Comparison of ENCODE assay signal across 28 mouse cellular contexts in genomic region chr1:34135535-34135934, GRCm38 (mm10).
DNase-seq lines count a peak whose midpoint lies in the region; ATAC-seq and TF ChIP-seq lines count a peak whose summit lies in the region.
"Had no signal": no experiment of that assay in that cellular context is flagged by ENCODE, and none has a peak within 500 bp of the region (broad histone marks: within the 10 kb centered on the region; RNA-seq: fewer than 3 reads in every experiment).

No protein-coding gene starts in this region.

- peaks cover 3% of the 10 kb centered on the region; the same call in 1 of the 2 replicates for H3K36me3 ChIP-seq in intestine, postnatal 0 days (ENCODE audit: control insufficient read depth, insufficient read depth)
- no peaks in the 10 kb centered on the region for H3K36me3 ChIP-seq in kidney, postnatal 0 days (ENCODE audit: insufficient read depth, low read length)
- H3K36me3 ChIP-seq: embryonic facial prominence, embryonic 10.5 days; embryonic facial prominence, embryonic 15.5 days; limb, embryonic 13.5 days; liver, embryonic 13.5 days; midbrain, embryonic 15.5 days; stomach, embryonic 15.5 days had no signal

- H3K27me3 ChIP-seq in intestine, postnatal 0 days (replicated peaks; ENCODE audit: control insufficient read depth, insufficient read depth, low read length): no peaks in the 10 kb centered on the region
- H3K27me3 ChIP-seq in kidney, postnatal 0 days (ENCODE audit: insufficient read depth, low read length): no peaks in the 10 kb centered on the region
- H3K27me3 ChIP-seq: embryonic facial prominence, embryonic 15.5 days; forebrain, embryonic 12.5 days; heart, embryonic 12.5 days; limb, embryonic 13.5 days; liver, embryonic 13.5 days; midbrain, embryonic 15.5 days; stomach, embryonic 15.5 days had no signal

- WGBS in intestine, postnatal 0 days: 69% methylated on average over 3 of the region's 3 CpGs
- WGBS in kidney, postnatal 0 days: 47% methylated on average over 3 of the region's 3 CpGs

- no peak overlapping the region for H3K4me2 ChIP-seq in intestine, postnatal 0 days (replicated peaks; ENCODE audit: low read depth)
- H3K4me2 ChIP-seq in kidney, postnatal 0 days (ENCODE audit: low read length): no peak overlapping the region
- H3K4me2 ChIP-seq: embryonic facial prominence, embryonic 15.5 days; forebrain, embryonic 12.5 days; heart, embryonic 12.5 days; hindbrain, embryonic 14.5 days; limb, embryonic 13.5 days; liver, embryonic 13.5 days; midbrain, embryonic 15.5 days; stomach, embryonic 15.5 days had no signal

- no peak overlapping the region for H3K9ac ChIP-seq in intestine, postnatal 0 days (ENCODE audit: low read depth, low read length)
- H3K9ac ChIP-seq in kidney, postnatal 0 days (ENCODE audit: low read depth, low read length): no peak overlapping the region
- H3K9ac ChIP-seq: embryonic facial prominence, embryonic 15.5 days; forebrain, embryonic 12.5 days; forebrain, postnatal 0 days; heart, embryonic 12.5 days; hindbrain, embryonic 14.5 days; limb, embryonic 13.5 days; liver, embryonic 13.5 days; midbrain, embryonic 15.5 days; stomach, embryonic 15.5 days had no signal

- TF ChIP-seq CTCF in intestine, postnatal 0 days (IDR thresholded peaks at IDR 0.05; ENCODE audit: low read depth): no peak
- TF ChIP-seq CTCF in kidney, postnatal 0 days (IDR thresholded peaks at IDR 0.05; ENCODE audit: low read depth): no peak

- peak; percentile 61 to 74 for DNase-seq in kidney, adult 8-10 months
- peak; percentile 45 for DNase-seq in kidney, postnatal 0 days (ENCODE audit: low spot score)
- DNase-seq in kidney, postnatal 4 days: peak; percentile 39 to 60
- no peak for DNase-seq in urinary bladder, postnatal 25 days (ENCODE audit: low spot score)
- no peak for DNase-seq in spleen, postnatal 10 days (ENCODE audit: low spot score in 2 of 2)
- no peak for DNase-seq in Muller cell, postnatal 12 days (ENCODE audit: inconsistent ontology term)
- DNase-seq: adrenal gland, postnatal 36 days; cerebellum, adult 18-20 months; cerebellum, postnatal 14 days; forebrain, postnatal 0 days; heart, adult 2 months; liver, embryonic 13.5 days; lung, adult 2 months; lung, postnatal 14 days; right cerebral cortex, postnatal 4 days had no signal

- peak overlapping the region; percentile 50 for H3K27ac ChIP-seq in intestine, postnatal 0 days (ENCODE audit: low read depth, low read length)
- H3K27ac ChIP-seq in kidney, postnatal 0 days: no peak overlapping the region; the same call in 1 of the 2 replicates
- H3K27ac ChIP-seq: embryonic facial prominence, embryonic 10.5 days; embryonic facial prominence, embryonic 15.5 days; forebrain, embryonic 12.5 days; heart, adult 2 months; hindbrain, embryonic 14.5 days; layer of hippocampus, adult 2 months; liver, embryonic 13.5 days; midbrain, embryonic 10.5 days; midbrain, embryonic 15.5 days; stomach, embryonic 15.5 days had no signal

- no peak overlapping the region for H3K4me3 ChIP-seq in intestine, postnatal 0 days (ENCODE audit: low read depth, low read length)
- H3K4me3 ChIP-seq in kidney, postnatal 0 days (replicated peaks; ENCODE audit: low read depth, low read length): no peak overlapping the region
- H3K4me3 ChIP-seq: embryonic facial prominence, embryonic 10.5 days; embryonic facial prominence, embryonic 15.5 days; forebrain, embryonic 12.5 days; heart, adult 2 months; heart, embryonic 12.5 days; layer of hippocampus, adult 2 months; limb, embryonic 13.5 days; liver, embryonic 13.5 days; midbrain, embryonic 10.5 days; midbrain, embryonic 15.5 days; stomach, embryonic 15.5 days had no signal

- peak; percentile 74 for ATAC-seq in intestine, postnatal 0 days
- ATAC-seq in kidney, postnatal 0 days (replicated peaks; ENCODE audit: low FRiP score, low read depth): peak; percentile 68; the same call in 1 of the 2 replicates
- ATAC-seq: CD4-positive, CD25-positive, alpha-beta regulatory T cell, adult 4 months; forebrain, postnatal 0 days; inflammation-experienced regulatory T-cells, adult 6 months; midbrain, embryonic 15.5 days had no signal

- no peaks in the 10 kb centered on the region for H3K9me3 ChIP-seq in intestine, postnatal 0 days (ENCODE audit: control insufficient read depth)
- H3K9me3 ChIP-seq in kidney, postnatal 0 days (replicated peaks; ENCODE audit: low read length): no peaks in the 10 kb centered on the region
- H3K9me3 ChIP-seq: embryonic facial prominence, embryonic 10.5 days; embryonic facial prominence, embryonic 15.5 days; forebrain, embryonic 12.5 days; heart, embryonic 12.5 days; limb, embryonic 13.5 days; liver, embryonic 13.5 days; midbrain, embryonic 10.5 days; midbrain, embryonic 15.5 days; stomach, embryonic 15.5 days had no signal

- H3K4me1 ChIP-seq in intestine, postnatal 0 days (replicated peaks; ENCODE audit: control insufficient read depth, insufficient read depth, low read length): peaks cover 14% of the 10 kb centered on the region
- H3K4me1 ChIP-seq in kidney, postnatal 0 days (replicated peaks; ENCODE audit: insufficient read depth, low read length): peaks cover 27% of the 10 kb centered on the region

Comparison
In these comparisons a context has a peak if more than half of its experiments do, and no peak if none do; other contexts are left out.
1. DNase-seq: peak in kidney, adult 8-10 months (2 of 2), kidney, postnatal 0 days (single experiment) and kidney, postnatal 4 days (2 of 2); none in urinary bladder, postnatal 25 days (single experiment), spleen, postnatal 10 days (0 of 2) and Muller cell, postnatal 12 days (single experiment).